Mouse (Mus musculus) MEL (cell line): ENCODE measurements around the gene Ggt1. TPM values are rescaled to one million over a fixed set of nuclear protein-coding genes. Genes with fewer than 3 reads are reported as not detected.

Experiments used
- DNase-seq: peaks from one replicate; pipeline ENCODE4 v3.0.0; 2011; ENCODE audit warnings: low read depth, low spot score
- H3K27ac ChIP-seq: 2 replicates; pipeline ENCODE4 v1.5.1; 2012; ENCODE audit warnings: low read depth, mild to moderate bottlenecking, control low read depth, low read length, moderate library complexity; ENCODE audit not compliant: control insufficient read depth
- H3K27me3 ChIP-seq, 2 experiments: fragments of 150-350 bp in 1 of 2; sonication (generic) in 1 of 2; 2 replicates each; pipeline ENCODE4 v1.6.1; 2012; ENCODE audit warnings: low read length in 2 of 2, mild to moderate bottlenecking in 2 of 2, improper control_type of control experiment in 1 of 2, moderate library complexity in 1 of 2; ENCODE audit not compliant: insufficient read depth in 2 of 2, control insufficient read depth in 1 of 2
- H3K36me3 ChIP-seq, 2 experiments: 2 replicates each; pipeline ENCODE4 v1.6.1; 2012 to 2014; ENCODE audit warnings: low read length in 2 of 2, improper control_type of control experiment in 1 of 2, inconsistent platforms in 1 of 2, mild to moderate bottlenecking in 1 of 2; ENCODE audit not compliant: insufficient read depth in 2 of 2, control insufficient read depth in 1 of 2
- H3K4me1 ChIP-seq, 2 experiments: fragments of 150-350 bp in 1 of 2; sonication (generic) in 1 of 2; 2 replicates each; pipeline ENCODE4 v1.6.1; 2012; ENCODE audit warnings: low read length in 2 of 2, improper control_type of control experiment in 1 of 2, mild to moderate bottlenecking in 1 of 2; ENCODE audit not compliant: insufficient read depth in 2 of 2, control insufficient read depth in 1 of 2
- H3K4me3 ChIP-seq, 2 experiments: fragments of 150-350 bp in 1 of 2; sonication (generic) in 1 of 2; 2 replicates each; pipeline ENCODE4 v1.5.1; 2012; ENCODE audit warnings: low read depth in 2 of 2, low read length in 2 of 2, mild to moderate bottlenecking in 2 of 2, moderate library complexity in 2 of 2, control low read depth in 1 of 2, improper control_type of control experiment in 1 of 2; ENCODE audit not compliant: control insufficient read depth in 1 of 2, insufficient read depth in 1 of 2
- H3K79me2 ChIP-seq: 2 replicates; pipeline ENCODE4 v1.6.1; 2012; ENCODE audit warnings: mild to moderate bottlenecking, low read length, moderate library complexity; ENCODE audit not compliant: control insufficient read depth, poor library complexity, insufficient read depth
- H3K9ac ChIP-seq: 2 replicates; pipeline ENCODE4 v1.6.1; 2012; ENCODE audit warnings: low read depth, mild to moderate bottlenecking, control low read depth, low read length, moderate library complexity; ENCODE audit not compliant: control insufficient read depth, poor library complexity, severe bottlenecking
- H3K9me3 ChIP-seq: fragments of 150-350 bp; sonication (generic); replicated peaks from 2 replicates; pipeline ENCODE4 v1.6.1; 2012; ENCODE audit warnings: mild to moderate bottlenecking, low read length, improper control_type of control experiment, moderate library complexity; ENCODE audit not compliant: insufficient read depth
- CHD1 ChIP-seq: IDR thresholded peaks from 2 replicates; pipeline ENCODE4 v1.6.1; 2012; ENCODE audit warnings: low read depth, mild to moderate bottlenecking, inconsistent platforms, low read length, improper control_type of control experiment
- GABPA ChIP-seq: IDR thresholded peaks from 2 replicates; pipeline ENCODE4 v1.6.1; 2012; ENCODE audit warnings: low read depth, mild to moderate bottlenecking, inconsistent platforms, low read length, improper control_type of control experiment, moderate library complexity
- JUND ChIP-seq: IDR thresholded peaks from 2 replicates; pipeline ENCODE4 v1.6.1; 2011; ENCODE audit warnings: low read depth, mild to moderate bottlenecking, improper control_type of control experiment, low read length
- MAZ ChIP-seq: IDR thresholded peaks from 2 replicates; pipeline ENCODE4 v1.6.1; 2012; ENCODE audit warnings: low read depth, mild to moderate bottlenecking, inconsistent platforms, low read length, improper control_type of control experiment
- MEF2A ChIP-seq: IDR thresholded peaks from 2 replicates; pipeline ENCODE4 v1.6.1; 2014; ENCODE audit warnings: low read depth, mild to moderate bottlenecking, inconsistent platforms, low read length, improper control_type of control experiment; ENCODE audit not compliant: poor library complexity, insufficient replicate concordance, severe bottlenecking; ENCODE audit errors: extremely low read depth
- MXI1 ChIP-seq: IDR thresholded peaks from 2 replicates; pipeline ENCODE4 v1.6.1; 2011; ENCODE audit warnings: mild to moderate bottlenecking, low read depth, low read length, improper control_type of control experiment
- MYB ChIP-seq: IDR thresholded peaks from 2 replicates; pipeline ENCODE4 v1.6.1; 2011; ENCODE audit warnings: mild to moderate bottlenecking, low read depth, low read length, improper control_type of control experiment
- NELFE ChIP-seq: IDR thresholded peaks from 2 replicates; pipeline ENCODE4 v1.6.1; 2011; ENCODE audit warnings: low read depth, low read length, improper control_type of control experiment
- POLR2AphosphoS5 ChIP-seq: IDR thresholded peaks from 2 replicates; pipeline ENCODE4 v1.6.1; 2012; ENCODE audit warnings: low read depth, borderline replicate concordance, mild to moderate bottlenecking, inconsistent platforms, low read length, moderate library complexity, mixed read lengths
- RCOR1 ChIP-seq: IDR thresholded peaks from 2 replicates; pipeline ENCODE4 v1.6.1; 2012; ENCODE audit warnings: low read depth, mild to moderate bottlenecking, inconsistent platforms, low read length, improper control_type of control experiment
- USF2 ChIP-seq, 2 experiments: IDR thresholded peaks; 2 replicates each; pipeline ENCODE4 v1.6.1; 2011 to 2012; ENCODE audit warnings: improper control_type of control experiment in 2 of 2, low read length in 2 of 2, borderline replicate concordance in 1 of 2, inconsistent platforms in 1 of 2, low read depth in 1 of 2, mild to moderate bottlenecking in 1 of 2; ENCODE audit not compliant: insufficient read depth in 1 of 2
- ZC3H11A ChIP-seq: IDR thresholded peaks from 2 replicates; pipeline ENCODE4 v1.6.1; 2012; ENCODE audit warnings: low read depth, mild to moderate bottlenecking, inconsistent platforms, low read length, improper control_type of control experiment
- ZKSCAN1 ChIP-seq: IDR thresholded peaks from 2 replicates; pipeline ENCODE4 v1.6.1; 2012; ENCODE audit warnings: low read depth, mild to moderate bottlenecking, inconsistent platforms, low read length, improper control_type of control experiment, moderate library complexity
- ZNF384 ChIP-seq: IDR thresholded peaks from 2 replicates; pipeline ENCODE4 v1.6.1; 2012; ENCODE audit warnings: low read depth, mild to moderate bottlenecking, inconsistent platforms, low read length, improper control_type of control experiment
- polyA plus RNA-seq, 2 experiments: library from polyadenylated mRNA; stranded (reverse) in 1 of 2; unstranded in 1 of 2; fragments of >175 nt in 1 of 2; fragments of >200 nt in 1 of 2; gene quantifications; 2 replicates each; pipeline versions ENCODE4 v1.2.1 to v1.2.4; 2012; ENCODE audit warnings: low replicate concordance in 2 of 2, low read depth in 1 of 2; ENCODE audit not compliant: insufficient read length in 2 of 2, insufficient read depth in 1 of 2, missing spikeins in 1 of 2
- total RNA-seq: library from RNA; depleted of rRNA; stranded (reverse); fragments of 300-350 nt; gene quantifications from 2 replicates; pipeline ENCODE4 v1.2.3, GENCODE M21; 2012

Gene Ggt1
- total and polyA plus RNA-seq, 3 experiments, result 0.46 to 3.2 TPM; not detected in 1

DNA sequence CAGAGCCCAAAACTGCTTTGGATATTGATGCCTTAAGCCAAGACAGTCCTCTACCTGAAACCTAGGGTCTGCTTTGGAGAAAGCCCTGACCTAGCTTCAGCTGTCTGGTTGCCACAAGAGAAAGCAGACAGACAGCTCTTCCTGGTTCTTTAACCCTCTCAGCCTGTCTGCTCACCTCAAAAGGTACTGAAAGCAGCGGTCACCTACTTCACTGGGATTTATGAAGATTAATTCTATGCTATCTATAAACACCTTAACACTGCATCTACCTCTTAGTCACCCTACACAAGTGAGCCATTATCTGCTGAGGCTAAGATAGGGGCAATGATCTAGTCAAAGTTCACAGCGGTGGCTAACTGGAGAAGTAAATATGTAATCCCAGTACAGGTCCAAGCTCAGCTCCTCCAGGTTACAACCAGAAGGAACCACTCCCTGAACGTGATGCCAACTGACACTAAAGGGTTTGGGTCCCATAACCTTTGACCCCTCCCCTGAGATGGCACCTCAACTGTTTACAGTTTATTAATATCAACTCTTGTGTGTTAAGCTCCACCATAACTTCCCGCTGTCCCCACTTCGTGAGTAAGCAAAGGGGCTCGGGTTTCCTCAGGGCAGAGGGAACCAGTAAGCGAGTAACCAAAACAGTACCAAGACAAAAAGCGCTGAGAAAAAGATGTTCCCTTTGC, 45.2 kb upstream of the Ggt1 start:
- DNase-seq, result peak; percentile 58
- TF ChIP-seq NELFE, result no peak
- no peak for TF ChIP-seq MAZ
- no peak for TF ChIP-seq ZC3H11A
- TF ChIP-seq ZNF384, result no peak
- TF ChIP-seq RCOR1, result no peak
- no peak for TF ChIP-seq MEF2A
- no peak for TF ChIP-seq MYB
- peak; percentile 76; the same call in 1 of the 2 replicates for TF ChIP-seq CHD1
- TF ChIP-seq POLR2AphosphoS5, result no peak
- TF ChIP-seq GABPA, result no peak
- 0 out of 2 replicates have a peak, but pooled peaks have one; percentile 10 for TF ChIP-seq JUND
- no peak for TF ChIP-seq USF2 (IDR thresholded peaks at IDR 0.05; ENCODE audit: borderline replicate concordance in 1 of 2, insufficient read depth in 1 of 2, low read depth in 1 of 2, low read length in 2 of 2)
- peaks cover 5 to 43% of the 10 kb centered on the region in 2 experiments; a peak in 3 of 4 replicates for H3K36me3 ChIP-seq
- H3K27me3 ChIP-seq, result no peaks in the 10 kb centered on the region
- H3K27ac ChIP-seq, result peak overlapping the region; percentile 96
- H3K4me3 ChIP-seq, result peak overlapping the region; percentile 70 to 97
- H3K9me3 ChIP-seq, result no peaks in the 10 kb centered on the region
- peaks cover 15 to 34% of the 10 kb centered on the region in 2 experiments for H3K4me1 ChIP-seq
- H3K9ac ChIP-seq, result peak overlapping the region; percentile 93
- H3K79me2 ChIP-seq, result peaks cover 40% of the 10 kb centered on the region

GRCm38 (mm10) chr10:75516724-75517072, 44.7 kb upstream of the Ggt1 start:
- DNase-seq, result no peak
- TF ChIP-seq MEF2A (0 out of 2 replicates have a peak, but pooled peaks have one; percentile 16), ZKSCAN1 (no peak), MXI1 (no peak), USF2 (IDR thresholded peaks at IDR 0.05; ENCODE audit: borderline replicate concordance in 1 of 2, insufficient read depth in 1 of 2, low read depth in 1 of 2, low read length in 2 of 2) (no peak)
- Histone ChIP-seq H3K9me3 (no peaks in the 10 kb centered on the region), H3K79me2 (peaks cover 45% of the 10 kb centered on the region), H3K4me3 (peak overlapping the region; percentile 70 to 97), H3K4me1 (peaks cover 15 to 34% of the 10 kb centered on the region in 2 experiments), H3K27me3 (no peaks in the 10 kb centered on the region), H3K9ac (peak overlapping the region; percentile 93), H3K27ac (peak overlapping the region; percentile 96), H3K36me3 (peaks cover 8 to 46% of the 10 kb centered on the region in 2 experiments; a peak in 3 of 4 replicates)
